ENCODE assay signal across 9 mouse cellular contexts in genomic region chr5:8819635-8820591, GRCm38 (mm10). TPM values are rescaled to one million over a fixed set of nuclear protein-coding genes. Genes with fewer than 3 reads are reported as not detected.
DNase-seq lines count a peak whose midpoint lies in the region; ATAC-seq lines count a peak whose summit lies in the region.
"Had no signal": no experiment of that assay in that cellular context is flagged by ENCODE, and none has a peak within 500 bp of the region (broad histone marks: within the 10 kb centered on the region; RNA-seq: fewer than 3 reads in every experiment).

No protein-coding gene starts in this region.

- WGBS in heart, embryonic 14.5 days: 16% methylated on average over 7 of the region's 8 CpGs
- WGBS in hindbrain, embryonic 10.5 days: 10% methylated on average over 8 of the region's 8 CpGs
- WGBS in midbrain, embryonic 14.5 days: 13% methylated on average over 7 of the region's 8 CpGs

- H3K9me3 ChIP-seq in heart, embryonic 14.5 days (ENCODE audit: control insufficient read depth, low read length): no peaks in the 10 kb centered on the region
- H3K9me3 ChIP-seq in hindbrain, embryonic 10.5 days: no peaks in the 10 kb centered on the region
- H3K9me3 ChIP-seq in midbrain, embryonic 14.5 days (ENCODE audit: control insufficient read depth, low read length): no peaks in the 10 kb centered on the region

- ATAC-seq in heart, embryonic 14.5 days (ENCODE audit: insufficient number of reproducible peaks, insufficient read depth, low FRiP score, low read depth): no peak
- peak; percentile 55; the same call in 1 of the 2 replicates for ATAC-seq in midbrain, embryonic 14.5 days (ENCODE audit: low FRiP score, low TSS enrichment)

- peak overlapping the region; percentile 25 to 37 for H3K4me3 ChIP-seq in heart, embryonic 14.5 days (ENCODE audit: control insufficient read depth in 1 of 2, insufficient read depth in 1 of 2, low read depth in 1 of 2, low read length in 2 of 2)
- H3K4me3 ChIP-seq in hindbrain, embryonic 10.5 days: peak overlapping the region; percentile 42
- peak overlapping the region; percentile 22 for H3K4me3 ChIP-seq in midbrain, embryonic 14.5 days (replicated peaks; ENCODE audit: low read depth, low read length)

- DNase-seq in heart, adult 18-20 months: no peak
- peak; percentile 39 for DNase-seq in ZHBTc4 (ENCODE audit: low read depth, low spot score)
- DNase-seq in hindbrain, embryonic 10.5 days (ENCODE audit: low spot score): no peak
- peak; percentile 42 for DNase-seq in midbrain, embryonic 14.5 days
- no peak for DNase-seq in thymus, postnatal 25 days
- DNase-seq in layer of hippocampus, postnatal 14 days (ENCODE audit: low spot score in 2 of 2): no peak
- no peak for DNase-seq in cerebellum, adult 18-20 months
- DNase-seq: lung, postnatal 14 days had no signal

- no peaks in the 10 kb centered on the region for H3K27me3 ChIP-seq in heart, embryonic 14.5 days (ENCODE audit: control insufficient read depth, insufficient read depth, low read length)
- H3K27me3 ChIP-seq in hindbrain, embryonic 10.5 days (ENCODE audit: insufficient read depth, poor library complexity, severe bottlenecking): no peaks in the 10 kb centered on the region
- H3K27me3 ChIP-seq in midbrain, embryonic 14.5 days (ENCODE audit: control insufficient read depth, insufficient read depth, low read length): no peaks in the 10 kb centered on the region

- H3K4me2 ChIP-seq in heart, embryonic 14.5 days (ENCODE audit: low read length): peak overlapping the region; percentile 64
- H3K4me2 ChIP-seq in midbrain, embryonic 14.5 days (ENCODE audit: low read length): peak overlapping the region; percentile 54

- H3K4me1 ChIP-seq in heart, embryonic 14.5 days (ENCODE audit: control insufficient read depth in 2 of 2, insufficient read depth in 2 of 2, low read length in 2 of 2): peaks cover 0 to 5% of the 10 kb centered on the region in 2 experiments; a peak in 1 of 4 replicates
- peaks cover 8% of the 10 kb centered on the region for H3K4me1 ChIP-seq in hindbrain, embryonic 10.5 days (replicated peaks)
- H3K4me1 ChIP-seq in midbrain, embryonic 14.5 days (ENCODE audit: control insufficient read depth, insufficient read depth, low read length): no peaks in the 10 kb centered on the region

- no peaks in the 10 kb centered on the region for H3K36me3 ChIP-seq in heart, embryonic 14.5 days (ENCODE audit: control insufficient read depth, insufficient read depth, low read length)
- H3K36me3 ChIP-seq in hindbrain, embryonic 10.5 days: no peaks in the 10 kb centered on the region
- H3K36me3 ChIP-seq in midbrain, embryonic 14.5 days (ENCODE audit: control insufficient read depth, insufficient read depth, low read length): no peaks in the 10 kb centered on the region

- H3K9ac ChIP-seq in heart, embryonic 14.5 days (ENCODE audit: low read length): peak overlapping the region; percentile 52; the same call in 1 of the 2 replicates
- no peak overlapping the region; the same call in 1 of the 2 replicates for H3K9ac ChIP-seq in midbrain, embryonic 14.5 days (replicated peaks; ENCODE audit: low read length)

- no peak overlapping the region for H3K27ac ChIP-seq in heart, embryonic 14.5 days (replicated peaks in 1 of 2; ENCODE audit: control insufficient read depth in 1 of 2, insufficient read depth in 1 of 2, low read depth in 2 of 2, low read length in 2 of 2)
- H3K27ac ChIP-seq in hindbrain, embryonic 10.5 days: peak overlapping the region; percentile 56; the same call in 1 of the 2 replicates
- no peak overlapping the region for H3K27ac ChIP-seq in midbrain, embryonic 14.5 days (replicated peaks; ENCODE audit: low read depth, low read length)

RNA-seq across cellular contexts. Expression of gene Abcb1b, which starts 22.0 kb away (rescaled TPM):
- polyA plus RNA-seq in heart, embryonic 14.5 days (2014; fragmentation: Nextera tagmentation; extraction: Ambion mirVana): 0.98 and 1.4 TPM in 2 replicates
- total RNA-seq in heart, adult 18-20 months (2021): 1 to 10 TPM; 5.2 to 6.6 TPM
- 0.34 and 0.54 TPM in 2 replicates for polyA plus RNA-seq in hindbrain, embryonic 10.5 days (2016; fragmentation: Nextera tagmentation; extraction: Ambion mirVana)
- polyA plus RNA-seq in midbrain, embryonic 14.5 days (2014; fragmentation: Nextera tagmentation; extraction: Ambion mirVana): 0.55 and 0.87 TPM in 2 replicates
- 1 to 10 TPM; 2.9 to 5.4 TPM for total RNA-seq in layer of hippocampus, postnatal 14 days (2021)

Comparison
In these comparisons a context has a peak if more than half of its experiments do, and no peak if none do; other contexts are left out.
1. DNase-seq: peak in ZHBTc4 (single experiment) and midbrain, embryonic 14.5 days (single experiment); none in heart, adult 18-20 months (0 of 2), hindbrain, embryonic 10.5 days (single experiment), thymus, postnatal 25 days (single experiment), layer of hippocampus, postnatal 14 days (0 of 2) and cerebellum, adult 18-20 months (0 of 2).
2. Peak in every context shown above with its lines, with median percentiles within 50 percentile points of each other: H3K4me3 ChIP-seq.